8 mouse cellular contexts compared by ENCODE assay signal in genomic region chr3:90466311-90466766, GRCm38 (mm10). TPM values are rescaled to one million over a fixed set of nuclear protein-coding genes. Genes with fewer than 3 reads are reported as not detected.
A peak's percentile ranks its signal among the peaks of the same experiment; 100 is the strongest.
DNase-seq lines count a peak whose midpoint lies in the region; ATAC-seq and TF ChIP-seq lines count a peak whose summit lies in the region.

No protein-coding gene starts in this region.

- H3K27ac ChIP-seq in embryonic facial prominence, embryonic 12.5 days, result no peak overlapping the region
- H3K27ac ChIP-seq in heart, embryonic 11.5 days (ENCODE audit: low read depth, low read length), result no peak overlapping the region
- H3K27ac ChIP-seq in kidney, embryonic 15.5 days, result peak overlapping the region; percentile 67
- H3K27ac ChIP-seq in liver, postnatal 0 days (ENCODE audit: low read depth), result no peak overlapping the region
- no peak overlapping the region for H3K27ac ChIP-seq in olfactory bulb, adult 2 months (ENCODE audit: insufficient read depth, low read depth, low read length)

- peaks cover 46% of the 10 kb centered on the region for H3K27me3 ChIP-seq in embryonic facial prominence, embryonic 12.5 days
- H3K27me3 ChIP-seq in heart, embryonic 11.5 days (ENCODE audit: control insufficient read depth, insufficient read depth, low read length), result peaks cover 28% of the 10 kb centered on the region
- peaks cover 38% of the 10 kb centered on the region for H3K27me3 ChIP-seq in kidney, embryonic 15.5 days
- peaks cover 34% of the 10 kb centered on the region for H3K27me3 ChIP-seq in liver, postnatal 0 days (ENCODE audit: insufficient read depth, low read length)

- no peak for TF ChIP-seq EP300 in liver, postnatal 0 days (IDR thresholded peaks at IDR 0.05; ENCODE audit: low read depth)

- WGBS in embryonic facial prominence, embryonic 12.5 days, result under 1% methylated on average over 15 of the region's 15 CpGs
- under 1% methylated on average over 15 of the region's 15 CpGs for WGBS in heart, embryonic 11.5 days (ENCODE audit: insufficient replicate concordance)
- under 1% methylated on average over 15 of the region's 15 CpGs for WGBS in kidney, embryonic 15.5 days
- under 1% methylated on average over 15 of the region's 15 CpGs for WGBS in liver, postnatal 0 days (ENCODE audit: insufficient replicate concordance)
- under 1% methylated on average over 15 of the region's 15 CpGs for WGBS in olfactory bulb, adult 2 months

- peak overlapping the region; percentile 48 for H3K4me3 ChIP-seq in embryonic facial prominence, embryonic 12.5 days
- peak overlapping the region; percentile 60 for H3K4me3 ChIP-seq in heart, embryonic 11.5 days (ENCODE audit: low read depth, low read length)
- H3K4me3 ChIP-seq in kidney, embryonic 15.5 days (replicated peaks), result peak overlapping the region; percentile 55
- H3K4me3 ChIP-seq in liver, postnatal 0 days (ENCODE audit: low read depth, low read length), result peak overlapping the region; percentile 58
- H3K4me3 ChIP-seq in olfactory bulb, adult 2 months (ENCODE audit: insufficient read depth, low read depth, low read length), result peak overlapping the region; percentile 58

- ATAC-seq in embryonic facial prominence, embryonic 12.5 days (ENCODE audit: insufficient number of reproducible peaks, insufficient read depth, low FRiP score, low TSS enrichment), result no peak
- ATAC-seq in heart, embryonic 11.5 days (replicated peaks; ENCODE audit: insufficient number of reproducible peaks, low FRiP score, low TSS enrichment), result no peak
- peak; percentile 40 for ATAC-seq in kidney, embryonic 15.5 days (replicated peaks; ENCODE audit: low FRiP score)
- ATAC-seq in liver, postnatal 0 days, result peak; percentile 69

- H3K9me3 ChIP-seq in embryonic facial prominence, embryonic 12.5 days, result no peaks in the 10 kb centered on the region
- no peaks in the 10 kb centered on the region for H3K9me3 ChIP-seq in heart, embryonic 11.5 days (replicated peaks; ENCODE audit: control insufficient read depth, low read length)
- H3K9me3 ChIP-seq in kidney, embryonic 15.5 days (replicated peaks), result no peaks in the 10 kb centered on the region
- H3K9me3 ChIP-seq in liver, postnatal 0 days (ENCODE audit: low read length), result no peaks in the 10 kb centered on the region

- H3K9ac ChIP-seq in embryonic facial prominence, embryonic 12.5 days, result peak overlapping the region; percentile 24
- H3K9ac ChIP-seq in heart, embryonic 11.5 days (ENCODE audit: low read depth, low read length), result no peak overlapping the region
- peak overlapping the region; percentile 47 for H3K9ac ChIP-seq in kidney, embryonic 15.5 days
- H3K9ac ChIP-seq in liver, postnatal 0 days (replicated peaks), result peak overlapping the region; percentile 38; the same call in 1 of the 2 replicates

- TF ChIP-seq POLR2A in olfactory bulb, adult 2 months (IDR thresholded peaks at IDR 0.05; ENCODE audit: insufficient read depth, low read depth, low read length), result no peak

- no peaks in the 10 kb centered on the region; the same call in 1 of the 2 replicates for H3K4me1 ChIP-seq in embryonic facial prominence, embryonic 12.5 days
- peaks cover 15% of the 10 kb centered on the region for H3K4me1 ChIP-seq in heart, embryonic 11.5 days (ENCODE audit: control insufficient read depth, insufficient read depth, low read length)
- peaks cover 21% of the 10 kb centered on the region for H3K4me1 ChIP-seq in kidney, embryonic 15.5 days
- peaks cover 11% of the 10 kb centered on the region for H3K4me1 ChIP-seq in liver, postnatal 0 days (ENCODE audit: insufficient read depth)
- peaks cover 10% of the 10 kb centered on the region for H3K4me1 ChIP-seq in olfactory bulb, adult 2 months (ENCODE audit: control insufficient read depth, insufficient read depth, low read length)

- H3K36me3 ChIP-seq in embryonic facial prominence, embryonic 12.5 days, result no peaks in the 10 kb centered on the region
- no peaks in the 10 kb centered on the region for H3K36me3 ChIP-seq in heart, embryonic 11.5 days (ENCODE audit: control insufficient read depth, insufficient read depth, low read length)
- no peaks in the 10 kb centered on the region for H3K36me3 ChIP-seq in kidney, embryonic 15.5 days
- no peaks in the 10 kb centered on the region for H3K36me3 ChIP-seq in liver, postnatal 0 days (replicated peaks; ENCODE audit: insufficient read depth, low read length)

- peak overlapping the region; percentile 75 for H3K4me2 ChIP-seq in embryonic facial prominence, embryonic 12.5 days (replicated peaks)
- peak overlapping the region; percentile 75 for H3K4me2 ChIP-seq in heart, embryonic 11.5 days
- peak overlapping the region; percentile 96 for H3K4me2 ChIP-seq in kidney, embryonic 15.5 days
- H3K4me2 ChIP-seq in liver, postnatal 0 days (ENCODE audit: low read depth, low read length), result peak overlapping the region; percentile 86

- DNase-seq in ES-CJ7 (ENCODE audit: low read depth, low spot score), result peak; percentile 76
- DNase-seq in adrenal gland, postnatal 25 days, result peak; percentile 67
- peak; percentile 62 for DNase-seq in liver, postnatal 0 days
- DNase-seq in thymus, postnatal 4 days, result no peak

- peak; percentile 89 for TF ChIP-seq CTCF in liver, postnatal 0 days (IDR thresholded peaks at IDR 0.05; ENCODE audit: low read depth)
- 0 out of 2 replicates have a peak, but pooled peaks have one; percentile 29 for TF ChIP-seq CTCF in olfactory bulb, adult 2 months (IDR thresholded peaks at IDR 0.05; ENCODE audit: insufficient read depth, low read depth, low read length)

RNA-seq across cellular contexts. Expression of gene Npr1, which starts 0.7 kb away (rescaled TPM):
- 224 and 269 TPM in 2 replicates for total RNA-seq in adrenal gland, postnatal 25 days (2021)
- polyA plus RNA-seq in embryonic facial prominence, embryonic 12.5 days (2016; fragmentation: Nextera tagmentation; extraction: Ambion mirVana), result 4.0 and 5.0 TPM in 2 replicates
- 5.3 and 8.1 TPM in 2 replicates for polyA plus RNA-seq in heart, embryonic 11.5 days (2014; fragmentation: Nextera tagmentation; extraction: Ambion mirVana)
- 13.6 and 16.2 TPM in 2 replicates for polyA plus RNA-seq in kidney, embryonic 15.5 days (2015; fragmentation: Nextera tagmentation; extraction: Ambion mirVana)
- 5.9 and 6.2 TPM in 2 replicates for polyA plus RNA-seq in liver, postnatal 0 days (2015; fragmentation: Nextera tagmentation; extraction: Ambion mirVana)
- not detected in 2 replicates for polyA plus RNA-seq in olfactory bulb, adult 2 months (2012; ENCODE audit: insufficient read depth, insufficient read length, low replicate concordance, missing spikeins)

RNA-seq across cellular contexts. Expression of gene Ilf2, which starts 9.6 kb away (rescaled TPM):
- 65.6 and 65.7 TPM in 2 replicates for total RNA-seq in adrenal gland, postnatal 25 days (2021)
- 301 and 311 TPM in 2 replicates for polyA plus RNA-seq in embryonic facial prominence, embryonic 12.5 days (2016; fragmentation: Nextera tagmentation; extraction: Ambion mirVana)
- polyA plus RNA-seq in heart, embryonic 11.5 days (2014; fragmentation: Nextera tagmentation; extraction: Ambion mirVana), result 148 and 151 TPM in 2 replicates
- polyA plus RNA-seq in kidney, embryonic 15.5 days (2015; fragmentation: Nextera tagmentation; extraction: Ambion mirVana), result 236 and 238 TPM in 2 replicates
- polyA plus RNA-seq in liver, postnatal 0 days (2015; fragmentation: Nextera tagmentation; extraction: Ambion mirVana), result 23.1 and 27.6 TPM in 2 replicates
- not detected in 2 replicates for polyA plus RNA-seq in olfactory bulb, adult 2 months (2012; ENCODE audit: insufficient read depth, insufficient read length, low replicate concordance, missing spikeins)

RNA-seq across cellular contexts. Expression of gene Snapin, which starts 24.5 kb away (rescaled TPM):
- total RNA-seq in adrenal gland, postnatal 25 days (2021), result 67.2 and 74.0 TPM in 2 replicates
- 74.0 and 76.3 TPM in 2 replicates for polyA plus RNA-seq in embryonic facial prominence, embryonic 12.5 days (2016; fragmentation: Nextera tagmentation; extraction: Ambion mirVana)
- 76.0 TPM in 2 replicates for polyA plus RNA-seq in heart, embryonic 11.5 days (2014; fragmentation: Nextera tagmentation; extraction: Ambion mirVana)
- 69.9 and 70.6 TPM in 2 replicates for polyA plus RNA-seq in kidney, embryonic 15.5 days (2015; fragmentation: Nextera tagmentation; extraction: Ambion mirVana)
- polyA plus RNA-seq in liver, postnatal 0 days (2015; fragmentation: Nextera tagmentation; extraction: Ambion mirVana), result 23.6 and 24.2 TPM in 2 replicates
- polyA plus RNA-seq in olfactory bulb, adult 2 months (2012; ENCODE audit: insufficient read depth, insufficient read length, low replicate concordance, missing spikeins), result not detected in 2 replicates

RNA-seq across cellular contexts. Expression of gene Ints3, which starts 32.9 kb away (rescaled TPM):
- total RNA-seq in adrenal gland, postnatal 25 days (2021), result 91.2 and 92.3 TPM in 2 replicates
- 43.6 and 45.2 TPM in 2 replicates for polyA plus RNA-seq in embryonic facial prominence, embryonic 12.5 days (2016; fragmentation: Nextera tagmentation; extraction: Ambion mirVana)
- 25.3 and 26.9 TPM in 2 replicates for polyA plus RNA-seq in heart, embryonic 11.5 days (2014; fragmentation: Nextera tagmentation; extraction: Ambion mirVana)
- polyA plus RNA-seq in kidney, embryonic 15.5 days (2015; fragmentation: Nextera tagmentation; extraction: Ambion mirVana), result 32.9 and 38.1 TPM in 2 replicates
- 4.0 and 4.6 TPM in 2 replicates for polyA plus RNA-seq in liver, postnatal 0 days (2015; fragmentation: Nextera tagmentation; extraction: Ambion mirVana)
- not detected in 2 replicates for polyA plus RNA-seq in olfactory bulb, adult 2 months (2012; ENCODE audit: insufficient read depth, insufficient read length, low replicate concordance, missing spikeins)

RNA-seq across cellular contexts. Expression of gene Chtop, which starts 43.0 kb away (rescaled TPM):
- 115 and 124 TPM in 2 replicates for total RNA-seq in adrenal gland, postnatal 25 days (2021)
- 197 and 209 TPM in 2 replicates for polyA plus RNA-seq in embryonic facial prominence, embryonic 12.5 days (2016; fragmentation: Nextera tagmentation; extraction: Ambion mirVana)
- 70.3 and 73.9 TPM in 2 replicates for polyA plus RNA-seq in heart, embryonic 11.5 days (2014; fragmentation: Nextera tagmentation; extraction: Ambion mirVana)
- 149 and 152 TPM in 2 replicates for polyA plus RNA-seq in kidney, embryonic 15.5 days (2015; fragmentation: Nextera tagmentation; extraction: Ambion mirVana)
- 39.9 and 42.9 TPM in 2 replicates for polyA plus RNA-seq in liver, postnatal 0 days (2015; fragmentation: Nextera tagmentation; extraction: Ambion mirVana)
- 401 TPM in 1 of 2 replicates, not detected in the other for polyA plus RNA-seq in olfactory bulb, adult 2 months (2012; ENCODE audit: insufficient read depth, insufficient read length, low replicate concordance, missing spikeins)

Comparison
In these comparisons a context has a peak if more than half of its experiments do, and no peak if none do; other contexts are left out.
1. ATAC-seq: peak in kidney, embryonic 15.5 days (single experiment) and liver, postnatal 0 days (single experiment); none in embryonic facial prominence, embryonic 12.5 days (single experiment) and heart, embryonic 11.5 days (single experiment).
2. Peak in every context shown above with its lines, with median percentiles within 50 percentile points of each other: H3K4me2 ChIP-seq and H3K4me3 ChIP-seq.